Mouse (Mus musculus): ENCODE results near the gene Nampt. TPM values are rescaled to one million over a fixed set of nuclear protein-coding genes. Genes with fewer than 3 reads are reported as not detected.
A peak's percentile ranks its signal among the peaks of the same experiment; 100 is the strongest.
"Not testable (repeated sequence)": the region's sequence is repeated elsewhere in the genome, so short reads cannot be mapped to it uniquely, and the experiment has no call there.

The Nampt gene
- polyA plus RNA-seq, 1 experiment from 2014 or later: 16.4 TPM

DNA sequence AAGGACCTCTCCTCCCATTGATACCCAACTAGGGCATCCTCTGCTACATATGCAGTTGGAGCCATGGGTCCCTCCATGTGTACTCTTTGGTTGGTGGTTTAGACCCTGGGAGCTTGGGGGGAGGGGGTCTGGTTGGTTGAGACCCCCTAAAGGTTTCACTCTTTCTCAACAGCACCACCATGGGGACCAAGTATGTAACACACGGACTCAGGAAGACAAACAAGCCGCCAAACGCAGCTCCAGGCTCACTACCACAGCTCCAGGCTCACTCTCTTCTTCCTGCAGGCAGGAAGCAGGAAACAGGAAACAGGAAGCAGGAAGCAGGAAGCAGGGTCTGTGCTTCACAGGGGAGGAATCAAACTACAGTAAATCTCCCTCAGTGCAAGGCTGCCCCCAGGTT is 60.0 kb downstream of the Nampt start:
- no peaks in the 10 kb centered on the region for H3K27me3 ChIP-seq
- no peak overlapping the region for H3K4me2 ChIP-seq
- H3K4me3 ChIP-seq: no peak overlapping the region
- H3K36me3 ChIP-seq: no peaks in the 10 kb centered on the region
- H3K9me3 ChIP-seq (replicated peaks): no peaks in the 10 kb centered on the region
- H3K9ac ChIP-seq: no peak overlapping the region
- H3K4me1 ChIP-seq (replicated peaks): 0 out of 2 replicates have a peak, but pooled peaks cover 3% of the 10 kb centered on the region
- no peak overlapping the region for H3K27ac ChIP-seq
- 85% methylated on average over 3 of the region's 3 CpGs for WGBS
- no peak for ATAC-seq (replicated peaks; ENCODE audit: insufficient number of reproducible peaks, insufficient read depth, low FRiP score, low read depth)

DNA sequence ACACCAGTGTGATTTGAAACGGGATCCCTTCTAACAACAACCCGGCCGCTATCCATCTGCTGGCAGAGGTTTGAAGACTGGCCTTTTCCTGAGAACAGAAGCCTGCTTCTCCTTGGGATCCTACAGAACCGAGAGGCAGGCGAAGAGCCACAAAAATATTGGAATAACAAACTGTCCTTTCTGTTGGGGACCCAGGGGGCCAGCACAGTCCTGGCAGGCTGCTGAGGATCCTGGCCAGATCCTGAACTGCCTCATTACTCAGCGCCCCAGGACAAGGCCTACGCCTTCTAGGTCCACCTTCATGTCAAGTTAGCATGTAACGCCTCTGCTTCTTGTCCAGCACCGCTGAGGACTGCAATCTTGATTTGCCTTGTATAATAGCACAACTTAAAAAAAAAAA is 65.0 kb downstream of the Nampt start:
- WGBS: 62% methylated on average over 9 of the region's 9 CpGs
- Histone ChIP-seq H3K9ac (no peak overlapping the region), H3K4me3 (no peak overlapping the region), H3K4me1 (replicated peaks) (no peaks in the 10 kb centered on the region), H3K27ac (no peak overlapping the region), H3K4me2 (no peak overlapping the region), H3K27me3 (no peaks in the 10 kb centered on the region), H3K9me3 (replicated peaks) (no peaks in the 10 kb centered on the region), H3K36me3 (no peaks in the 10 kb centered on the region)
- no peak for ATAC-seq (replicated peaks; ENCODE audit: insufficient number of reproducible peaks, insufficient read depth, low FRiP score, low read depth)

- Histone ChIP-seq H3K4me1 (replicated peaks) (no peaks in the 10 kb centered on the region), H3K4me3 (no peak overlapping the region), H3K27ac (no peak overlapping the region), H3K9ac (no peak overlapping the region), H3K9me3 (replicated peaks) (no peaks in the 10 kb centered on the region), H3K4me2 (no peak overlapping the region), H3K27me3 (0 out of 2 replicates have a peak, but pooled peaks cover 5% of the 10 kb centered on the region), H3K36me3 (no peaks in the 10 kb centered on the region)
- ATAC-seq (replicated peaks; ENCODE audit: insufficient number of reproducible peaks, insufficient read depth, low FRiP score, low read depth): 0 out of 2 replicates have a peak, but pooled peaks have one; percentile 22
- WGBS: 23% methylated on average over 2 of the region's 2 CpGs
Observed at GRCm38 (mm10) chr12:32885041-32885440, 65.7 kb downstream of the Nampt start.

GRCm38 (mm10) chr12:32886353-32886752 is 67.0 kb downstream of the Nampt start:
- ATAC-seq (replicated peaks; ENCODE audit: insufficient number of reproducible peaks, insufficient read depth, low FRiP score, low read depth): no peak
- Histone ChIP-seq H3K9me3 (replicated peaks) (no peaks in the 10 kb centered on the region), H3K4me3 (no peak overlapping the region), H3K36me3 (no peaks in the 10 kb centered on the region), H3K4me1 (replicated peaks) (no peaks in the 10 kb centered on the region), H3K4me2 (no peak overlapping the region), H3K27ac (no peak overlapping the region), H3K9ac (no peak overlapping the region), H3K27me3 (0 out of 2 replicates have a peak, but pooled peaks cover 5% of the 10 kb centered on the region)
- WGBS: 85% methylated on average over 2 of the region's 2 CpGs

DNA sequence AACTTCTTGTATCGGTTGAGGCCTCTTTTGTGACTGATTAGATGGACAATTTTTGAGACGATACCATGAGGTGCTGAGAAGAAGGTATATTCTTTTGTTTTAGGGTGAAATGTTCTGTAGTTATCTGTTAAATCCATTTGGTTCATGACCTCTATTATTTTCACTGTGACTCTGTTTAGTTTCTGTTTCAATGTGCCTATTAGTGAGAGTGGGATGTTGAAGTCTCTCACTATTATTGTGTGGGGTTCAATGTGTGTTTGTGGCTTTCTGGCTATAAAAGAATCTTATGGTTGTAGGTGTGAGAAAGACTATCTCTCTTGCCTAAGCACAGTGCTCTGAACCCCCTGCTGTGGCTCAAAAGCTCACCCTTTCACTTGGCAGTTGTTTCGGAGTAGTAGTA is 68.9 kb downstream of the Nampt start:
- 0 out of 2 replicates have a peak, but pooled peaks cover 5% of the 10 kb centered on the region for H3K27me3 ChIP-seq
- no peak overlapping the region for H3K27ac ChIP-seq
- no peaks in the 10 kb centered on the region for H3K36me3 ChIP-seq
- no peak overlapping the region for H3K9ac ChIP-seq
- WGBS: 90% methylated on average over 3 of the region's 3 CpGs
- H3K4me2 ChIP-seq: no peak overlapping the region
- no peaks in the 10 kb centered on the region for H3K4me1 ChIP-seq (replicated peaks)
- ATAC-seq (replicated peaks; ENCODE audit: insufficient number of reproducible peaks, insufficient read depth, low FRiP score, low read depth): no peak
- H3K4me3 ChIP-seq: no peak overlapping the region
- H3K9me3 ChIP-seq (replicated peaks): no peaks in the 10 kb centered on the region

GRCm38 (mm10) chr12:32889846-32890245 is 70.5 kb downstream of the Nampt start:
- no peak for ATAC-seq (replicated peaks; ENCODE audit: insufficient number of reproducible peaks, insufficient read depth, low FRiP score, low read depth)
- H3K27me3 ChIP-seq: 0 out of 2 replicates have a peak, but pooled peaks cover 5% of the 10 kb centered on the region
- no peak overlapping the region for H3K4me3 ChIP-seq
- no peaks in the 10 kb centered on the region for H3K9me3 ChIP-seq (replicated peaks)
- no peaks in the 10 kb centered on the region for H3K4me1 ChIP-seq (replicated peaks)
- no peak overlapping the region for H3K27ac ChIP-seq
- H3K9ac ChIP-seq: no peak overlapping the region
- H3K4me2 ChIP-seq: no peak overlapping the region
- WGBS: 65% methylated on average over 5 of the region's 5 CpGs
- no peaks in the 10 kb centered on the region for H3K36me3 ChIP-seq

GRCm38 (mm10) chr12:32890455-32890854 is 71.1 kb downstream of the Nampt start:
- Histone ChIP-seq H3K27me3 (0 out of 2 replicates have a peak, but pooled peaks cover 5% of the 10 kb centered on the region), H3K27ac (no peak overlapping the region), H3K9ac (no peak overlapping the region), H3K36me3 (no peaks in the 10 kb centered on the region), H3K4me3 (no peak overlapping the region), H3K4me1 (replicated peaks) (no peaks in the 10 kb centered on the region), H3K9me3 (replicated peaks) (no peaks in the 10 kb centered on the region), H3K4me2 (no peak overlapping the region)
- ATAC-seq (replicated peaks; ENCODE audit: insufficient number of reproducible peaks, insufficient read depth, low FRiP score, low read depth): no peak
- whole genome bisulfite sequencing: 49% methylated on average over 4 of the region's 4 CpGs

- H3K4me3 ChIP-seq; H3K36me3 ChIP-seq; H3K9me3 ChIP-seq (replicated peaks); H3K27ac ChIP-seq; H3K4me1 ChIP-seq (replicated peaks); H3K9ac ChIP-seq; H3K4me2 ChIP-seq; H3K27me3 ChIP-seq; ATAC-seq (replicated peaks; ENCODE audit: insufficient number of reproducible peaks, insufficient read depth, low FRiP score, low read depth): not testable (repeated sequence)
- 88% methylated on average over 13 of the region's 13 CpGs for WGBS
Observed at GRCm38 (mm10) chr12:32891271-32891670, 71.9 kb downstream of the Nampt start.

DNA sequence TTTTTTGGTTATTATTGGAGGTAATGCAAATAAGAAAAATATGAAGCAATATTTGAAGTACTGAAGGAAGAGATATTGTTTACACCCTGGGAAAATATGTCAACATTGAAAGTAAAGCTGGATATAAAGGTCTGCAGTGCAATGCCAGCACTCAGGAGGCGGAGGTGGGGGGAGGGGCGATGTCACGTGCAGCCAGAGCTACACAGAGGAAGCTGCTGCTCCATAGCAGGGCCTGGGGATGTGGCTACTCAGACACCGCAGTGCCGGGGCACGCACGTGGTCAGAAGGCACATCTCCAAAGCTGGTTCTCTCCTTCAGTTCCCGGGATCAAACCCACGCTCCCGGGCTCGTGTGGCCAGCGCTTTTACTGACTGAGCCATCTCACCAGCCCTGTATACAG is 73.9 kb downstream of the Nampt start:
- H3K4me2 ChIP-seq: no peak overlapping the region
- no peak overlapping the region for H3K27ac ChIP-seq
- H3K9me3 ChIP-seq (replicated peaks): no peaks in the 10 kb centered on the region
- 39% methylated on average over 12 of the region's 12 CpGs for WGBS
- H3K9ac ChIP-seq: no peak overlapping the region
- no peak for ATAC-seq (replicated peaks; ENCODE audit: insufficient number of reproducible peaks, insufficient read depth, low FRiP score, low read depth)
- no peaks in the 10 kb centered on the region for H3K4me1 ChIP-seq (replicated peaks)
- no peaks in the 10 kb centered on the region for H3K36me3 ChIP-seq
- H3K4me3 ChIP-seq: no peak overlapping the region
- H3K27me3 ChIP-seq: peaks cover 12% of the 10 kb centered on the region

DNA sequence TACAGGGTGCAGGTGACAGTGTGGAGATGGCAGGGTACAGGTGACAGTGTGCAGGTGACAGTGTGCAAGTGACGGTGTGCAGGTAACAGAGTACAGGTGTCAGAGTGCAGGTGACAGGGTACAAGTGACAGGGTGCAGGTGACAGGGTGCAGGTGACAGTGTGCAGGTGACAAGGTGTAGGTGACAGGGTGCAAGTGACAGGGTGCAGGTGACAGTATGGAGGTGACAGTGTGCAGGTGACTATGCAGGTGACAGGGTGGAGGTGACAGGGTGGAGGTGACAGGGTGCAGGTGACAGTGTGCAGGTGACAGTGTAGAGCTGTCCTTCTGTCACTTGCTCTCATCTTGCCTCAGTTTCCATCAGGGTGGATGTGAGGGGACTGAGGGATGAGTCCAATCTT is 76.5 kb downstream of the Nampt start:
- 71% methylated on average over 1 of the region's 1 CpGs for WGBS
- H3K4me3 ChIP-seq: no peak overlapping the region
- no peak overlapping the region for H3K27ac ChIP-seq
- no peaks in the 10 kb centered on the region for H3K9me3 ChIP-seq (replicated peaks)
- no peak overlapping the region for H3K9ac ChIP-seq
- peaks cover 7% of the 10 kb centered on the region for H3K27me3 ChIP-seq
- ATAC-seq (replicated peaks; ENCODE audit: insufficient number of reproducible peaks, insufficient read depth, low FRiP score, low read depth): no peak
- no peaks in the 10 kb centered on the region for H3K36me3 ChIP-seq
- H3K4me1 ChIP-seq (replicated peaks): no peaks in the 10 kb centered on the region
- no peak overlapping the region for H3K4me2 ChIP-seq

DNA sequence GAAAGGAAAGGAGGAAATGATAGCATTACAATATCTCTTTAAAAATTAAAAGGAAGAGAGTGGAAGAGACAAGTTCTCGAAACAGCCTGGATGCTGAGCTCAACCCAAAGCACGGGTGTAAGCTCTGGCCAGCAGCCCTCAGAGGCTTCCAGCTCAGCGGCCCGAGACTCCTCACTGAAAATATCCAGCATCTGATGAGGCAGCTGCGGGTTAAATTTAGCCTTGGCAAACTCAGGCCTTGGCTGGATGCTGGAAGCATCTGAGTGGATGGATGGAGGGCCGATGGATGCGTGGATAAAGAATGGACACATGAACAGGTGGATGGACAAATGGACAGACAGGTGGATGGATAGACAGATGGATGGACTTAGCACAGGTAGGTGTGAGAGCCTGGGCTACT is 77.2 kb downstream of the Nampt start:
- Histone ChIP-seq H3K4me2 (no peak overlapping the region), H3K9me3 (replicated peaks) (no peaks in the 10 kb centered on the region), H3K9ac (no peak overlapping the region), H3K4me1 (replicated peaks) (no peaks in the 10 kb centered on the region), H3K4me3 (no peak overlapping the region), H3K27ac (no peak overlapping the region), H3K36me3 (no peaks in the 10 kb centered on the region), H3K27me3 (peaks cover 7% of the 10 kb centered on the region)
- WGBS: 47% methylated on average over 7 of the region's 7 CpGs
- no peak for ATAC-seq (replicated peaks; ENCODE audit: insufficient number of reproducible peaks, insufficient read depth, low FRiP score, low read depth)

- Histone ChIP-seq H3K27ac (no peak overlapping the region), H3K9me3 (replicated peaks) (no peaks in the 10 kb centered on the region), H3K9ac (no peak overlapping the region), H3K4me1 (replicated peaks) (no peaks in the 10 kb centered on the region), H3K4me2 (no peak overlapping the region), H3K27me3 (peaks cover 7% of the 10 kb centered on the region), H3K4me3 (no peak overlapping the region), H3K36me3 (no peaks in the 10 kb centered on the region)
- 48% methylated on average over 13 of the region's 13 CpGs for WGBS
- no peak for ATAC-seq (replicated peaks; ENCODE audit: insufficient number of reproducible peaks, insufficient read depth, low FRiP score, low read depth)
Observed at GRCm38 (mm10) chr12:32897199-32898120, 78.1 kb downstream of the Nampt start.
